Mouse (Mus musculus): ENCODE results near the gene Olfr1113.

DNA sequence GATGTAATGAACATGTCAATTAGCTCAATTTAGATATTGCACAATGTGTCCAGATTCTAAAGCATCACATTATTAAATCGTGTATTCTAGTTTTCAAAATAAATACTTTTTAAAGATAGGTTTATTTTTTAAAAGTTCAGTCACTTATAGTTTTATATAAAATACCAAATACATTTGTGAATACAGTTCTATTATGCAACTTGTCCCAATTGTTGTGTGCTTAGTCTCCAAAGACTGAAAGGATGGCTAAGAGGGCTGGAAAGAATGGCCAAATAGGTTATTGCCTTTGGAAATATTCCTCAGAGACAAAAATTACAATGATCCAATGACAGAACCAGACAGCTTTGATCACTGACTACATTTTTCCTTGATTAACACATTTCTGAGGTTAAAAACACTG, 21.3 kb upstream of the Olfr1113 start, which contains the start of gene Olfr1112:
- TF ChIP-seq GATA1 (IDR thresholded peaks at IDR 0.05; ENCODE audit: borderline replicate concordance, low read length) (no peak), FLI1 (IDR thresholded peaks at IDR 0.05; ENCODE audit: low read length) (no peak)

Data from megakaryocyte, embryonic 14.5 days (primary cell).